Mouse (Mus musculus) urinary bladder, postnatal 0 days (tissue): Measurements from ENCODE around the gene Mapk12. TPM values are rescaled to one million over a fixed set of nuclear protein-coding genes. Genes with fewer than 3 reads are reported as not detected.

ENCODE experiments used
- microRNA-seq: library from miRNA; unstranded; fragments of <30 nt; microRNA quantifications from one replicate; pipeline ENCODE4, GENCODE M21; 2016
- polyA plus RNA-seq: library from polyadenylated mRNA; unstranded; fragments of >200 nt; fragmentation: Nextera tagmentation; extraction: Ambion mirVana; gene quantifications from 2 replicates; pipeline ENCODE4 v1.2.1, GENCODE M21; 2015

Gene Mapk12
- 6.3 and 6.7 TPM in 2 replicates for polyA plus RNA-seq

DNA sequence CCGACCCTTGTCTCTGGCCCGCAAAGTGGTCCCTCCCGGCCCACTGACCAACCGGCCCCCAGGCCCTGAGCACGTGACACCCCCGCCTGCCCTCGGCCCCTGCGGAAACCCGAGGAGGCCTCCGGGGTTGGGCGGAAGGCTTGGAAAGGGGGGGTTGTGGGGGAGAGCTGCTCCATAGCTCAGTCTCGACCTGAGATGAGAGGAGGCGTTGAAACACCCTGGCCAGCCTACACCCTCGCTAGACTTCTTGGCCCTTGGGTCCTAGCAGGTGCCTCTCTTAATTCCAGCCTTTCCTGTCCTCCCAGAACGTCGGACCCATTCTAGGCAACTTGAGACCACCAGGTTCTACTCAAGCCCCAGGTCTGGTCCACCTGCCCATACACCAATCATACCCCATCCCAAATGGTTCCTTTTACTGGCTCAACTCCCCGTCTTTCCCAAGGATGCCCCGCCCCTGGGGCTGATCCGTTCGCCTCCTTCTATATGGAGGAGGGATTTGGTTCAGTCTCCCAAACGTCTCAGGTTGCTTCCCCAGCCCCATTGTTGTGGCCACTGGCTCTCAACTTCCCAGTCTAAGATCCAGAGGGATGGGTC is at the start of gene Mapk12:
Mapk12 (minus strand) TSS at position 45 of the 594 bp plus-strand sequence.

DNA sequence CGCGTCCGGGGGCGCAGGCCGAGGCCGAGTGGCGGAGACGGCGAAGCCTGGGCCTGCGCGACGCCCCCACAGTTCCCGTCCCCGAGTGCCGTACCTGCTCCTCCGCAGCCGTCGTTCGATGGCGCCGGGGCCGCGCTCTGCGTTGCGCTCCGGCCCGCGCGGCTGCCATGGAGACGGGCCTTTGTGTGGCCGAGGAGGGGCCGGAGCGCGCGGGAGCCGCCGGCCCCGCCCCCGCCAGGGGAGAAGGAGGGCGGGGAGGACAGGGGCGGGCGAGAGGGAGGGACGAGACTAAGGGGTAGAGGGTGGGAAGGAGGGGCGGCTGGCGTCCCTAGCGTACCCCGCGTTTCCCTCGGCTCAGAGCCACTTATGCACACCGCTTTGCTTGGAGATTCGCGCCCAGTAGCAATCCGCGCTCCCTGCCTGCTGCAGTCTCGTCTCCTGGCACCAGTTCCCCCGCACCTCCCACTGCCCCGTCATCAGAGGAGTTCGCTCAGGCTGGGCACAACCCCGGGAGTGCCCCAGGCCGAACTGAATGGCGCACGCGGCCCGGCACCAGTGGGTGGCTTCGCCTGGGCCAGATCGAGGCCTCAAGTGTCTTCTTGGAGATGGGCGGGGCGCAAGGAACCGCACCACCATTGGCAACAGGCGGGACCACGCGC is 40.2 kb upstream of the Mapk12 start, which contains the start of gene Plxnb2:
Plxnb2 (minus strand) TSS at position 218 of the 659 bp plus-strand sequence.

DNA sequence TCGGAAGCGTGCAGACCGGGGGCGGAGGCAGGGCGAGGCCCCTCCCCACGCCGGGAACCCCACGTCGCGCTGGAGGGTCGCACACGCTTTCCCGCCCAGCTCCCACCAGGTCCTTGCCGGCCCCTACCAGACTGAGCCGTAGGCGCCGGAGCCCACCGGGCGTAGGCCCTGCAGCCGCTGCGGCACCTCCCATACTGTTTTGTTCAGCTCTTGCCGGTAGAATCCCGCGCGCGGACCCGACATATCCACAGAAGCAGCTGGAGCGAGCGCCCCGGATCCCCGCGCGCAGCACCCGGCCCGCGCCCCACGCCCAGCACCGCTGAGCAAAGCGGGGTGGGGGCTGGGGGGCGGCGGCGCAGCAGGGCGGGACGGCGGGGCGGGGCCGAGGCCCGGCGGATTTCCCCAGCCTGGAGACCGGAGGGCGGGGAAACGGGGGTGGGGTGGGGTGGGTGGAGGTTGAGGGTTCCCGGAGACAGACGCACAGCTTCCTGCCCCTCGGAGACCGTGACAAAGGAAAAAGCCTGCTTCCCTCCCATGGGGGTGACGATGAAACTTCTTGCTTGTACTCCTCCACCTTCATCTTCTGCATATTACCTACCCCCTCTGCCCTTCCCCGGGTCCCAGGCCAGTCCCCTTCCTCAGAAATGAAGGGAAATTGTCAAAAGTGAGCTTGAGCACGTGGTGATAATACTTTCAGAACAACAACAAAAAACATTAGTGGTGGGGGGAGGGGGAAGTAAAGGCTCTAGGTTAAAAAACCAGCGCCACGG is 9.0 kb upstream of the Mapk12 start, which contains the start of gene Mapk11:
Mapk11 (minus strand) TSS at position 358 of the 770 bp plus-strand sequence.

DNA sequence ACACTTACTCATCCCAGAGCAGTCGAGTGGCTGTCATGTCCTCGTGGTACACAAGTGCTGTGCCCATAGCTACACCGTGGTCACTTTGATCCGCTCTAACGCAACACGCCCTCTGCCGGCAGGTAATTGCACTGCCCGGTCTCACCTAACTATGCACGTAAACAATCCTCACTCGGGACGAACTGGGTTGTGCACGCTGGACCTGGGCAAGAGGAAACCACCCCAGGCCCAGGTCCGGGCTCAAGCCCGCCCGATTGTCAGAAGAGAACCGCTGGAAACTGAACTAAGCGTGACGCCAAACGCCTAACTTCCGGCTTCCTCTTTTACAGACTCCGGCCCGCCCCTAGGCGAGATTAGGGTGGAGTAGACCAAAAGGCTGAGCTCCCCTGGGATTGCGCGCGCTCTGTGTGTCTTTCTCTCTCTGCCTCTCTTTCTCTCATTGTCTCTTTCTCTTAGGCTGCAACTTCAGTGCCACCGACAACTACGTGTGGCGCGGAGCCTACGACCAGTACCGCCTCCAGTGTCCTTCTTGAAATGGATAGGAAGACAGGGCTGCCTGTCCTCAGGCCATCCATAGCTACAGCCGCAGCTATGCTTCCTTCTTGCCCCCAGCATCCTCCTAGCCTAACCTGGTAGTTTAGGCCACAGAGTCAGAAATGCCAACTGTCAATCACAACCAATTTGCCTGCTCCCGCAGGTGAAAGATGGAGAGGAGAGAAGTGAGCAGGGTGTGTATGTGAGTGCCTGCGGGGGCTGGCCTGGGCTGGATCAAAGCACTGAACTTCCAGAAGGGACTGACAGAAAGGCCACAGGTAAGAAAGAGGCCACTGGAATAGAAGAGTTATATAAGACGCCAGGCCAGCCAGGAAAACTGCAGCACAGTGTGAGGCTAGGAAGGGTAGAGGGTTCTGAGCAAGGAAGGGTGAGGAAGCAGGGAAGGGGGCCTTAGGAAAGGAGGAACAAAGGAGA is 11.8 kb downstream of the Mapk12 start, which contains the start of gene Hdac10:
Hdac10 (minus strand) TSS at position 319 of the 969 bp plus-strand sequence.

DNA sequence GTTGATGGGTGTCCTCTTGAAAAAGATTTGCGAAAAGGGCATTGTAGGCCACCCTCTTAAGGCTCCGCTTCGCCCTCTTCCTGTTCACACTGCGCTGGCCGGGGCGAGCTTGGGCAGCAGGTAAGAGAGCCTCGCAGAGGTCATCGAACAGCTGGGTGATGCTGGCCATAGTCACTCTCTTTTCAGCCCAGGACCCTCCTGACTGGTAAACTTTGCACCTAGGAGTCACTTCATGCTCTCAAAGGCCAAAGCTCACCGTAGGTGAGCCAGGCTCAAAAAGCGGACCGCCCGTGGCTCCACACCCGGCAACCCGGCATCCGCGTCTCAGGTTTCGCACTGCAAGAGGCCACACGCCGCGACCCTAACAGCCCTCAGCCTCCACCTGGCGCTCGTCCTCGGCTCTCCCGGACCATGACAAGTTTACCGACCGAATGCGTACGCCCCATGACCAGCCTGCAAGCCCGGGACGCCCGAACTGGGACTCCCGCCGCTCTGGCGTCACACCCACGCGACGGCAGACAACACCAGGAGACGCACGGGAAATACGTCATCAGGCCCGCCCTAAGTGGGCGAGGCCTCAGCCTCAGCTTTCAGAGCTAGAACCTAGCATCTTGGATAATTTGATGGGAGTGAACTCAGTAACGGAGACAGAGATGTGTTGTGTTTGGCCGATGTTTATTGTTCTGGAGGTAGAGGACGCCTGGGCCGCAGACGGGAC is 17.7 kb downstream of the Mapk12 start, which contains the start of gene Tubgcp6:
Tubgcp6 (minus strand) TSS at position 464 of the 718 bp plus-strand sequence.

DNA sequence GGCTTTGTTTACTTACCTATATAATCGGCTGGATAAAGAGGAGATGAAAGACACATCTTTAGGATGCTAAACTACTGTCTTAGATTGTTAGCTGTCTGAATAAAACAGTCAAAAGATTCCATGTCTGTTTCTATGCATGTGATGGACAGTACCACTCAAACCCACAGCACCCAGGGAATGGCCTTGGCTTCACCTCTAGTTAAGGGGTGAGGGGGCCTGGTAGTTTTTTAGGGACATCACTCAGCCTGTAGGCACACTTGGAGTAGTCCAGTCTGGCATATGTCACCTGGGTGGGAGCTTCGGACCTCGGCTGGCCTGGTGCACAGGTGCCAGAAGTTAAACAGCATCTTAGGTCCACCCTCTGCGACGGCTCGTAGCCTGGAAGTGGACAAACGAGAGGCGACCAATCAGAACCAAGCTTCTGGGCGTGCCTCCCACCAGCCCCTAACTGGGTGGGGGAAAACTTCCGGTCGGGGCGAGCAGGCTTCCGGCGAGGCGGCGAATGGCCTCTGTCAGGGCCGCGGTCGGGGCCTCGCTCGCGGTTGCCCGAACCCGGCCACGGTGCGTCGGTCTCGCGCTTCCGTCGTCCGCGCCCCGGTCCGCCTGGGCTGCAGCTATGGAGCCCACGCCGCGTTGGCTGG is 51.8 kb downstream of the Mapk12 start, which contains the start of gene Selenoo:
Selenoo (plus strand) TSS at position 478 of the 641 bp plus-strand sequence.

Small RNA genes within 50 kb of the gene (microRNA-seq; reads per million reads assigned to microRNA genes)
- not detected for gene Mir6958
- gene Mir7118: not detected

Other genes starting within 250 kb of the Mapk12 start
- not detected in 2 replicates for gene Ttll8, start 186.3 kb downstream of the Mapk12 start, polyA plus RNA-seq
- gene Mlc1, start 161.7 kb downstream of the Mapk12 start, polyA plus RNA-seq: not detected in 2 replicates
- gene Mov10l1, start 157.8 kb downstream of the Mapk12 start, polyA plus RNA-seq: 0.10 TPM in 1 of 2 replicates, not detected in the other
- 0.24 and 0.30 TPM in 2 replicates for gene Panx2, start 81.0 kb downstream of the Mapk12 start, polyA plus RNA-seq
- gene Trabd, start 65.6 kb downstream of the Mapk12 start, polyA plus RNA-seq: 32.1 and 35.5 TPM in 2 replicates
- 12.3 and 12.6 TPM in 2 replicates for gene Selenoo, start 51.6 kb downstream of the Mapk12 start, polyA plus RNA-seq
- gene Tubgcp6, start 17.6 kb downstream of the Mapk12 start, polyA plus RNA-seq: 5.0 and 5.2 TPM in 2 replicates
- gene Hdac10, start 12.0 kb downstream of the Mapk12 start, polyA plus RNA-seq: 11.7 and 14.0 TPM in 2 replicates
- 2.8 and 3.0 TPM in 2 replicates for gene Mapk11, start 8.9 kb upstream of the Mapk12 start, polyA plus RNA-seq
- 109 and 111 TPM in 2 replicates for gene Plxnb2, start 40.1 kb upstream of the Mapk12 start, polyA plus RNA-seq
- 3.4 and 4.0 TPM in 2 replicates for gene Dennd6b, start 55.8 kb upstream of the Mapk12 start, polyA plus RNA-seq
- 16.6 and 18.9 TPM in 2 replicates for gene Ppp6r2, start 70.8 kb upstream of the Mapk12 start, polyA plus RNA-seq
- 30.5 and 30.9 TPM in 2 replicates for gene Sbf1, start 174.6 kb upstream of the Mapk12 start, polyA plus RNA-seq
- gene Adm2, start 182.0 kb upstream of the Mapk12 start, polyA plus RNA-seq: 0.40 and 0.57 TPM in 2 replicates
- gene Miox, start 193.7 kb upstream of the Mapk12 start, polyA plus RNA-seq: not detected in 2 replicates
- gene Lmf2, start 215.0 kb upstream of the Mapk12 start, polyA plus RNA-seq: 43.3 and 44.4 TPM in 2 replicates
- gene Ncaph2, start 215.0 kb upstream of the Mapk12 start, polyA plus RNA-seq: 87.6 and 102 TPM in 2 replicates
- gene Sco2, start 233.1 kb upstream of the Mapk12 start, polyA plus RNA-seq: 5.2 and 7.6 TPM in 2 replicates
- gene Tymp, start 236.3 kb upstream of the Mapk12 start, polyA plus RNA-seq: 1.5 and 1.9 TPM in 2 replicates
- 0.17 and 0.23 TPM in 2 replicates for gene Odf3b, start 238.6 kb upstream of the Mapk12 start, polyA plus RNA-seq
- gene Klhdc7b, start 244.2 kb upstream of the Mapk12 start, polyA plus RNA-seq: not detected in 2 replicates